Mouse (Mus musculus) heart, embryonic 10.5 days (tissue): ENCODE measurements around the gene Acsf2. TPM values are rescaled to one million over a fixed set of nuclear protein-coding genes. Genes with fewer than 3 reads are reported as not detected.

Experiments
- DNase-seq: peaks from one replicate; pipeline ENCODE4 v3.0.0-alpha.2; 2017; ENCODE audit warnings: low spot score
- H3K27ac ChIP-seq: fragments of 300-500 bp; sonication (generic); 2 replicates; pipeline ENCODE4 v1.5.1; 2016; ENCODE audit warnings: mild to moderate bottlenecking
- H3K27me3 ChIP-seq: fragments of 300-500 bp; sonication (generic); 2 replicates; pipeline ENCODE4 v1.6.1; 2016; ENCODE audit warnings: mild to moderate bottlenecking; ENCODE audit not compliant: poor library complexity, insufficient read depth, severe bottlenecking
- H3K36me3 ChIP-seq: fragments of 300-500 bp; sonication (generic); 2 replicates; pipeline ENCODE4 v1.6.1; 2016; ENCODE audit warnings: mild to moderate bottlenecking, moderate library complexity
- H3K4me1 ChIP-seq: fragments of 300-500 bp; sonication (generic); 2 replicates; pipeline ENCODE4 v1.6.1; 2016; ENCODE audit warnings: mild to moderate bottlenecking
- H3K4me3 ChIP-seq: fragments of 300-500 bp; sonication (generic); 2 replicates; pipeline ENCODE4 v1.5.1; 2016; ENCODE audit warnings: mild to moderate bottlenecking, moderate library complexity
- H3K9me3 ChIP-seq: fragments of 300-500 bp; sonication (generic); 2 replicates; pipeline ENCODE4 v1.6.1; 2016; ENCODE audit warnings: mild to moderate bottlenecking, moderate library complexity
- WGBS: fragments of 180-500 bp; shearing (Covaris S2); methylation state at CpG from one replicate; pipeline ENCODE4 v1.1.7; 2016; 5-methylcytosine and 5-hydroxymethylcytosine counted together
- polyA plus RNA-seq: library from polyadenylated mRNA; unstranded; fragments of >200 nt; fragmentation: Nextera tagmentation; extraction: Ambion mirVana; gene quantifications from 2 replicates; pipeline ENCODE4 v1.2.1, GENCODE M21; 2016

Acsf2 gene
- polyA plus RNA-seq, 1 experiment from 2014 or later: 4.1 TPM

DNA sequence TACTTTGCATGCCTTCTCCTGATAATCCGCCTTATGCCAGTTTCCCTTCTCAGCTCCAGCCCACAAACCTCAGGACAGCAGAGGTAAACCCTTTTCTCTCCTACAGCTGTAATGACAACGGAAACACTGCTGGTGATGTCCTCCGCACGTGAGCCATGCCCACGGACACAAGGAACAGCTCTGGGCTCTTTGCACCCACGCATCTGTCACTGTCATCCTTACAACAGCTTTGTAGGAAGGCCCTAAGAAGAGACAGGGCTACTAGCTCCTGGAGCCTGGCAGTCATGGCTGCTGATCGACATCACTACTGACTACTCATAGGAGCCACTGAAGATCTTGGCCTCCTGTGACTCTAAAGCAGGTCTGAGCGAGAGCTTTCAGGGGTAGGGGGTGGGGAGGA, 68.5 kb downstream of the Acsf2 start:
- Histone ChIP-seq H3K27ac (no peak overlapping the region), H3K27me3 (no peaks in the 10 kb centered on the region)
- WGBS: 73% methylated on average over 8 of the region's 8 CpGs

GRCm38 (mm10) chr11:94528879-94529278, 72.8 kb downstream of the Acsf2 start:
- WGBS: 55% methylated on average over 3 of the region's 3 CpGs
- Histone ChIP-seq H3K4me1 (peaks cover 28% of the 10 kb centered on the region), H3K27ac (no peak overlapping the region), H3K4me3 (no peak overlapping the region), H3K9me3 (no peaks in the 10 kb centered on the region), H3K27me3 (no peaks in the 10 kb centered on the region), H3K36me3 (no peaks in the 10 kb centered on the region)
- no peak for DNase-seq

More for the DNA sequence above, 68.5 kb downstream of the Acsf2 start:
- DNase-seq: no peak
- H3K4me1 ChIP-seq: peaks cover 12% of the 10 kb centered on the region; the same call in 1 of the 2 replicates
- H3K9me3 ChIP-seq: no peaks in the 10 kb centered on the region
- no peak overlapping the region for H3K4me3 ChIP-seq
- H3K36me3 ChIP-seq: 0 out of 2 replicates have a peak, but pooled peaks cover 3% of the 10 kb centered on the region

- no peak overlapping the region for H3K27ac ChIP-seq
These were observed 75.3 kb downstream of the Acsf2 start for GRCm38 (mm10) chr11:94526171-94526879.

DNA sequence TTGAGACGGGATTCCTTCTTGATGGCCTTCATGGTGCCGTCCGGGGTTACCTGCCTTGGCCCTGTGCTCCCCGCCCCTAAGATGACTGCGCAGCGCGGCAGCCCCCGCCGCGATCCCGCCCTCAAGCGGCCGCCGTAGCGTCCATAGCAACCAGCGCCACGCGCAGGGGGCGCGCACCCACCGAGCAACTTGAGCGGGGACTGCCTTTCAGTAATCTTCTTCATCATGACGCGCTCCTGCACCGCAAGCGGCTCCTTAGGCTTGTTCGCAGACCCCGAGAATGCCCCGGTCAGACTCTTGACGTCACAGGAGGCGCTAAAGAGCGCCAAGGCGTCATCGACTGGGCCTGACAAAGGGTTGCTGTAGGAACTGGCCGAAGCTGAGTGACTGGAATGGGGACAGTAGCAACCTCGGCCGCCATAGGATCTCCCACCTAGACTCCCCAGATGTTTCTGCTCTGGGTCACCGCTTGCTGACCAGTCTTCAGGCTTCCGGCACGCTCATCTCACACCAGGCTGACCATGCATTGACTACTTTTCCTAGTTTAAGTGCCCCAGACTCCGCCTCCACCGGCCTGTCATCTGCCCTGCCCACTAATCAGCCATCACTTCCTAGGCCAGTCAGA, 80.3 kb downstream of the Acsf2 start, which contains the start of gene Mycbpap:
TSS of gene Mycbpap (minus strand) at position 524 of the 625 bp plus-strand sequence.
- H3K27me3 ChIP-seq: no peaks in the 10 kb centered on the region

More at GRCm38 (mm10) chr11:94526171-94526879, 75.3 kb downstream of the Acsf2 start:
- Histone ChIP-seq H3K4me3 (no peak overlapping the region), H3K9me3 (no peaks in the 10 kb centered on the region), H3K4me1 (peaks cover 42% of the 10 kb centered on the region), H3K27me3 (no peaks in the 10 kb centered on the region), H3K36me3 (no peaks in the 10 kb centered on the region)
- no peak for DNase-seq
- 56% methylated on average over 9 of the region's 9 CpGs for WGBS

DNA sequence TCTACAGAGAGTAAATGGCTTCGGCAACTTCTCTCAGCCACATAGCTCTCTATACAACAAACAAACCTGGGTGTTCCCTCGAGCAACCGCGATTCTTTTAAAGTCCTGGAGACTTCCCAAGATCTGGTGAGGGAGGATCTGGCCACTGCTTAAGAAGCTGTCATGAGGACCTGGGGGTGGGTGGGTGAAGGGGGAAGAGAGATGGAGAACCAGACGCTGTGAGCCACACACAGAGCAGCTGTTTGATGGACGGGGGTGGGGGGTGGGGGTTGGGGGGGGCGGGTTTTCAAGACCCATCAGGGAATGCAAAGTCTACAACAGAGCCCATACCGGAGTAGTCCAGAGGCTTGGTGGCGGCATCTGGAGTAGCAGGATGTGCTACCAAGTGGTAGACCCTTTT, 88.2 kb downstream of the Acsf2 start:
- Histone ChIP-seq H3K36me3 (peaks cover 17% of the 10 kb centered on the region; the same call in 1 of the 2 replicates), H3K27ac (no peak overlapping the region), H3K27me3 (no peaks in the 10 kb centered on the region), H3K4me3 (no peak overlapping the region), H3K9me3 (no peaks in the 10 kb centered on the region), H3K4me1 (peaks cover 19% of the 10 kb centered on the region; the same call in 1 of the 2 replicates)
- WGBS: 48% methylated on average over 9 of the region's 9 CpGs
- no peak for DNase-seq

More for the DNA sequence above, 80.3 kb downstream of the Acsf2 start, which contains the start of gene Mycbpap:
- DNase-seq: peak; percentile 90
- Histone ChIP-seq H3K4me1 (peaks cover 58% of the 10 kb centered on the region), H3K9me3 (no peaks in the 10 kb centered on the region), H3K27ac (peak within 1 kb of the TSS; percentile 91), H3K36me3 (no peaks in the 10 kb centered on the region), H3K4me3 (peak within 1 kb of the TSS; percentile 73)
- under 1% methylated on average over 42 of the region's 42 CpGs for WGBS

DNA sequence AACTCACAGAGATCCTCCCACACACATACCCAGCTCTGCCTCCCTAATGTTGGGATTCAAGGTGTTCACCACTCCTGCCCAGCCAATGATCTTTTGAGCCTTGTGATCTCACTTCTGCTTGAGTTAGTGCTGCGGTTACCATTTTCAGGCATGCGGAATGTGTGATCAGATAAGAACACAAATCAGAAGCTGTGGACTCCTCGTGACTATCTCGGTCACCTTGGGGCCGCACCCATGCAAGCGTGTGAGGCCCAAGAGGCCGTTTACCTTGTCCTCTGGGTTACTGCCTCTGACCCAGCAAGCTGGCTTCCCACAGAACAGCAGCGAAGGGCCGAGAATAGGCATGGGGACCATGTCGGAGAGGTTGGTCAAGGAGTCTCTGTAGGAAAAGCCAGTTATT, 92.7 kb downstream of the Acsf2 start:
- Histone ChIP-seq H3K4me3 (no peak overlapping the region), H3K4me1 (peaks cover 18% of the 10 kb centered on the region; the same call in 1 of the 2 replicates), H3K27me3 (peaks cover 5% of the 10 kb centered on the region), H3K9me3 (no peaks in the 10 kb centered on the region), H3K27ac (no peak overlapping the region), H3K36me3 (peaks cover 17% of the 10 kb centered on the region; the same call in 1 of the 2 replicates)
- no peak for DNase-seq
- 74% methylated on average over 10 of the region's 10 CpGs for WGBS

Other genes starting within 250 kb of the Acsf2 start
- 0.48 and 0.88 TPM in 2 replicates for gene Abcc3, start 208.9 kb downstream of the Acsf2 start, polyA plus RNA-seq
- gene Cacna1g, start 127.7 kb downstream of the Acsf2 start, polyA plus RNA-seq: 1.5 and 2.4 TPM in 2 replicates
- not detected in 2 replicates for gene Spata20, start 115.7 kb downstream of the Acsf2 start, polyA plus RNA-seq
- 7.7 and 14.2 TPM in 2 replicates for gene Epn3, start 101.9 kb downstream of the Acsf2 start, polyA plus RNA-seq
- 9.3 and 12.5 TPM in 2 replicates for gene Mycbpap, start 80.1 kb downstream of the Acsf2 start, polyA plus RNA-seq
- 3.2 and 6.9 TPM in 2 replicates for gene Rsad1, start 52.6 kb downstream of the Acsf2 start, polyA plus RNA-seq
- 0.11 and 0.28 TPM in 2 replicates for gene Chad, start 36.8 kb downstream of the Acsf2 start, polyA plus RNA-seq
- gene Lrrc59, start 27.9 kb upstream of the Acsf2 start, polyA plus RNA-seq: 229 and 251 TPM in 2 replicates
- gene Mrpl27, start 51.9 kb upstream of the Acsf2 start, polyA plus RNA-seq: 139 and 141 TPM in 2 replicates
- gene Eme1, start 52.1 kb upstream of the Acsf2 start, polyA plus RNA-seq: 24.7 and 33.4 TPM in 2 replicates
- 16.7 and 17.4 TPM in 2 replicates for gene Xylt2, start 75.6 kb upstream of the Acsf2 start, polyA plus RNA-seq
- gene Gm11541, start 102.6 kb upstream of the Acsf2 start, polyA plus RNA-seq: not detected in 2 replicates
- gene Cdc34b, start 139.9 kb upstream of the Acsf2 start, polyA plus RNA-seq: 0.16 TPM in 1 of 2 replicates, not detected in the other
- gene Tmem92, start 180.8 kb upstream of the Acsf2 start, polyA plus RNA-seq: not detected in 2 replicates